Mouse (Mus musculus) stomach, postnatal 0 days (tissue): ENCODE measurements around the gene Zdhhc18. TPM values are rescaled to one million over a fixed set of nuclear protein-coding genes. Genes with fewer than 3 reads are reported as not detected.

Experiments used
- ATAC-seq: fragments of 200-750 bp; cut with Nextera tagmentation; 2 replicates; pipeline ENCODE4 v1.8.0; 2017; ENCODE audit not compliant: low FRiP score, low TSS enrichment
- DNase-seq: peaks from one replicate; pipeline ENCODE4 v3.0.0-alpha.2; 2016; ENCODE audit warnings: low spot score
- H3K27ac ChIP-seq: fragments of 300-500 bp; sonication (generic); replicated peaks from 2 replicates; pipeline ENCODE4 v1.5.1; 2014; ENCODE audit warnings: mild to moderate bottlenecking, control low read depth
- H3K27me3 ChIP-seq: fragments of 300-500 bp; sonication (generic); 2 replicates; pipeline ENCODE4 v1.6.1; 2014; ENCODE audit warnings: low read length; ENCODE audit not compliant: control insufficient read depth, insufficient read depth
- H3K36me3 ChIP-seq: fragments of 300-500 bp; sonication (generic); 2 replicates; pipeline ENCODE4 v1.6.1; 2014; ENCODE audit warnings: low read length, mixed read lengths; ENCODE audit not compliant: control insufficient read depth, insufficient read depth
- H3K4me1 ChIP-seq: fragments of 300-500 bp; sonication (generic); replicated peaks from 2 replicates; pipeline ENCODE4 v1.6.1; 2014; ENCODE audit warnings: antibody characterized with exemption; ENCODE audit not compliant: control insufficient read depth, insufficient read depth
- H3K4me2 ChIP-seq: fragments of 300-500 bp; sonication (generic); replicated peaks from 2 replicates; pipeline ENCODE4 v1.6.1; 2014; ENCODE audit warnings: low read depth, mild to moderate bottlenecking, control low read depth, moderate library complexity
- H3K4me3 ChIP-seq: fragments of 300-500 bp; sonication (generic); 2 replicates; pipeline ENCODE4 v1.5.1; 2014; ENCODE audit warnings: low read depth, low read length, control low read depth
- H3K9ac ChIP-seq: fragments of 300-500 bp; sonication (generic); 2 replicates; pipeline ENCODE4 v1.6.1; 2014; ENCODE audit warnings: mild to moderate bottlenecking, low read length, control low read depth, mixed read lengths
- H3K9me3 ChIP-seq: fragments of 300-500 bp; sonication (generic); 2 replicates; pipeline ENCODE4 v1.6.1; 2016; ENCODE audit warnings: low read length; ENCODE audit not compliant: control insufficient read depth
- CTCF ChIP-seq: IDR thresholded peaks from 2 replicates; pipeline ENCODE4 v1.5.1; 2016; ENCODE audit warnings: antibody characterized with exemption, low read depth, mild to moderate bottlenecking, moderate library complexity
- EP300 ChIP-seq: optimal IDR thresholded peaks from 2 replicates; pipeline ENCODE3; 2016; ENCODE audit warnings: antibody characterized with exemption
- WGBS: fragments of 180-500 bp; shearing (Covaris S2); extraction: QIAGEN DNeasy Blood & Tissue Kit; methylation state at CpG from one replicate; pipeline ENCODE4 v1.1.7; 2014; 5-methylcytosine and 5-hydroxymethylcytosine counted together
- polyA plus RNA-seq: library from polyadenylated mRNA; unstranded; fragments of >200 nt; fragmentation: Nextera tagmentation; extraction: Ambion mirVana; gene quantifications from 2 replicates; pipeline ENCODE4 v1.2.1, GENCODE M21; 2015

The Zdhhc18 gene
- polyA plus RNA-seq, 1 experiment from 2014 or later: 1.6 TPM

GRCm38 (mm10) chr4:133577983-133578382 is 72.0 kb downstream of the Zdhhc18 start:
- no peaks in the 10 kb centered on the region; the same call in 1 of the 2 replicates for H3K4me1 ChIP-seq
- H3K4me2 ChIP-seq: no peak overlapping the region
- DNase-seq (no peak), ATAC-seq (no peak)
- H3K4me3 ChIP-seq: no peak overlapping the region
- H3K36me3 ChIP-seq: peaks cover 10% of the 10 kb centered on the region; the same call in 1 of the 2 replicates
- no peaks in the 10 kb centered on the region for H3K9me3 ChIP-seq
- no peak overlapping the region for H3K9ac ChIP-seq
- WGBS: 72% methylated on average over 12 of the region's 12 CpGs
- H3K27me3 ChIP-seq: no peaks in the 10 kb centered on the region
- TF ChIP-seq EP300 (no peak), CTCF (no peak)
- no peak overlapping the region for H3K27ac ChIP-seq

DNA sequence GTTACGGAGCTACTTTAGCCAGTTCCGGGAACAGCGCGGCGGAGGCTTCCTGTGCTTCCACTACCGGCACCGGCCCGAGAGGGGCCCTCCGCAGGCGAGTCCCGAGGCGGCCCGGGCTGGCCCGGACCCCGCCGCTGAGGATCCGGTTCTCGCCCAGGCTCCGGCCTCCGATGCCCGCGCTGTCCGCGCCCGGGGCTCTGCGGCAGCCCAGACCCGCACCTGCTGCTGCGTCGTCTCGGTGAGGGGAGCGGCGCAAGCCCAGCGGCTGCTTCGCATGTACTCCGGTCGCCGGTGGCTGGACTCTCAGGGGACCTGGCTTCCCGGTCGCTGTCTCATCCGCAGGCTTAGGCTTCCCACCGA is 75.1 kb downstream of the Zdhhc18 start:
- peak overlapping the region; percentile 88 for H3K27ac ChIP-seq
- peak overlapping the region; percentile 92 for H3K9ac ChIP-seq
- under 1% methylated on average over 40 of the region's 41 CpGs for WGBS
- ATAC-seq (peak; percentile 22), DNase-seq (no peak)
- no peaks in the 10 kb centered on the region for H3K27me3 ChIP-seq
- peak overlapping the region; percentile 82 for H3K4me3 ChIP-seq
- no peaks in the 10 kb centered on the region; the same call in 1 of the 2 replicates for H3K4me1 ChIP-seq
- peak overlapping the region; percentile 96 for H3K4me2 ChIP-seq
- TF ChIP-seq CTCF (no peak), EP300 (no peak)
- H3K36me3 ChIP-seq: peaks cover 9% of the 10 kb centered on the region; the same call in 1 of the 2 replicates
- no peaks in the 10 kb centered on the region for H3K9me3 ChIP-seq

DNA sequence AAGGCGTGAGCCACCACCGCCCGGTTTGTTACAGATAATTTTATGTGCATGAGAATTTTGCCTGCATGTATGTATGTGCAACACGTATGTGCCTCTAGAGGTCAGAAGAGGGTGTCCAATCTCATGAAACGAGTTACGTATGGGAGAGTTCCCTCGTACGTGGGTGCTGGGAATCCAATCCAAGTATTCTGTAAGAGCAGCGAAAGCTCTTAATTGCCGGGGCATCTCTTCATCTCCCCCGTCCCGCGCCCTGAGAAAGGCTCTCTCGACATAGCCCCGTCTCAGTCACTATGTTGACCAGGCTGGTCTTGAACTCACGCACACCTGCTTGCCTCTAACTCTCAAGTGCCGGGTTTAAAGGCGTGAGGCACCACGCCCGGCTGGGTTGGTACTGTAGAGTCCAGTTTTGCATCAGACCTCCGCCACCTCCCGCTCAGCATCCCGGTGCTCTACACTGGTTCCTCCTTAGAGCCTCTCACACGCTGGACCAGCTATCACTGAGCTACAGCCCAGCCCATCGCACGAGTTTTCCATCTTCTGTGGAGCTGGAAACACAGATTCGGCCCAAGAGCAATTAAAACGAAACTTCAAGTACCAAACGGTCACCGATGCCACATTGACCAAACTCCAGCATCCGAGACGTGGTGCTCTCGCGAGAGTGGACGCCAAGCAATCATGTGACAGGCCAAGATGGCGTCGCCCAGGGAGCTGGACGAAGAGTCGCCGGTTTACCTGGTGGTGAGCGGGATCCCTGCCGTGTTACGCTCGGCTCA is 75.7 kb downstream of the Zdhhc18 start, which contains the start of gene Gpatch3:
TSS of gene Gpatch3 (plus strand) at position 676 of the 773 bp plus-strand sequence.
- peak within 1 kb of the TSS; percentile 92 for H3K9ac ChIP-seq
- 6% methylated on average over 44 of the region's 44 CpGs for WGBS
- H3K9me3 ChIP-seq: no peaks in the 10 kb centered on the region
- H3K4me1 ChIP-seq: no peaks in the 10 kb centered on the region; the same call in 1 of the 2 replicates
- H3K4me3 ChIP-seq: peak within 1 kb of the TSS; percentile 82
- H3K4me2 ChIP-seq: peak within 1 kb of the TSS; percentile 96
- H3K27me3 ChIP-seq: no peaks in the 10 kb centered on the region
- peak; percentile 93 for DNase-seq
- ATAC-seq: peak; percentile 92
- peaks cover 4% of the 10 kb centered on the region; the same call in 1 of the 2 replicates for H3K36me3 ChIP-seq
- TF ChIP-seq CTCF (peak; percentile 56), EP300 (peak; percentile 98)
- H3K27ac ChIP-seq: peak within 1 kb of the TSS; percentile 88

- Histone ChIP-seq H3K27me3 (no peaks in the 10 kb centered on the region), H3K27ac (0 out of 2 replicates have a peak overlapping the region, but pooled peaks have one; percentile 18), H3K4me2 (0 out of 2 replicates have a peak overlapping the region, but pooled peaks have one; percentile 14), H3K4me1 (no peaks in the 10 kb centered on the region; the same call in 1 of the 2 replicates), H3K9ac (no peak overlapping the region), H3K36me3 (no peaks in the 10 kb centered on the region), H3K9me3 (no peaks in the 10 kb centered on the region), H3K4me3 (no peak overlapping the region)
- peak; percentile 63 for ATAC-seq
- 38% methylated on average over 10 of the region's 10 CpGs for WGBS
- DNase-seq: peak; percentile 41
- TF ChIP-seq EP300 (no peak), CTCF (no peak)
Observed at GRCm38 (mm10) chr4:133570066-133570466, 79.9 kb downstream of the Zdhhc18 start.

- no peak for DNase-seq
- H3K27ac ChIP-seq: 0 out of 2 replicates have a peak overlapping the region, but pooled peaks have one; percentile 18
- 0 out of 2 replicates have a peak overlapping the region, but pooled peaks have one; percentile 14 for H3K4me2 ChIP-seq
Observed at GRCm38 (mm10) chr4:133569291-133570065, 80.5 kb downstream of the Zdhhc18 start.

More at GRCm38 (mm10) chr4:133569291-133570065, 80.5 kb downstream of the Zdhhc18 start:
- H3K4me1 ChIP-seq: no peaks in the 10 kb centered on the region; the same call in 1 of the 2 replicates
- H3K27me3 ChIP-seq: no peaks in the 10 kb centered on the region
- H3K4me3 ChIP-seq: no peak overlapping the region
- WGBS: 78% methylated on average over 10 of the region's 10 CpGs
- H3K9me3 ChIP-seq: no peaks in the 10 kb centered on the region
- H3K36me3 ChIP-seq: no peaks in the 10 kb centered on the region
- TF ChIP-seq CTCF (no peak), EP300 (no peak)
- ATAC-seq: no peak
- H3K9ac ChIP-seq: no peak overlapping the region
